Mouse (Mus musculus): ENCODE measurements around the gene Pak3. TPM values are rescaled to one million over a fixed set of nuclear protein-coding genes. Genes with fewer than 3 reads are reported as not detected.
A peak's percentile ranks its signal among the peaks of the same experiment; 100 is the strongest.
"Not testable (repeated sequence)": the region's sequence is repeated elsewhere in the genome, so short reads cannot be mapped to it uniquely, and the experiment has no call there.

Pak3 gene
- not detected in 2 replicates for total RNA-seq (2015; ENCODE audit: low replicate concordance)
- total RNA-seq (2017; ENCODE audit: low replicate concordance), result not detected in 2 replicates

DNA sequence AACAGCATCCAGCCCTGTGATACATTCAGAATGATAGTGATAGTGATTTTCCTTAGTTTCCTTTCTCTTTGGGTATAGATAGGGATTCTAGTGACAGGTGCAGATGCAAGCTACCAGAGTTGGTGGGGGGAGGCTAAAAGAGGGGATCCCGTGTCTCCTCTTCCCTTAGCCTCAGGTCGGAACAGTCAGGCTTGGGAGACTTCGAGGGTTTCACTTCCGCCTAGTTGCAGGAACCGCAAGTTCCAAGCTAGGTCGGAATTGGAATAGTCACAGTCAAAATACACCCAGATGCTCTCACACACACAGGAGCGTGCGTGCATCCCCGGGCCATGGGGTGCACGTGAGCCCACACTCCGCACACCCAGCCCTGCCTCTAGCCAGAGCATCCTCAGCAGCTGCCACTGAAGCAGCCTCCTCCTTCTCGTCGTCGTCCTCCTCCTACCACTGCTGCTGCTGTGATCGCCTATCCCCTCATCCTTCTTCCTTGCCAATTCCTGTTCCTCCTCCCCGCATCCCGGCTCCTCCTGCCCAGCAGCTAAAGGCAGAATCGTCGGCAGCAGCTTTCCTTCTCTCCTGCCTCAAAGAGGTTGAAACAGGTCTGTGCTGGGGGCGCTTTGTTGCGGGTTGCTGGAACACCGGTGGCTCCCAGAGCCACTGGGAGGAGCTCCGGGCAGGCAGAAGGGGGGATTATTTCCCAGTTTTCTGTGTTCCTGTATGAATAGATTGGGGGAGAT, at the start of gene Pak3:
Gene Pak3 (plus strand): TSS at position 424 of the 734 bp plus-strand sequence.
- no peak for ATAC-seq (replicated peaks; ENCODE audit: low FRiP score, poor library complexity, severe bottlenecking)

DNA sequence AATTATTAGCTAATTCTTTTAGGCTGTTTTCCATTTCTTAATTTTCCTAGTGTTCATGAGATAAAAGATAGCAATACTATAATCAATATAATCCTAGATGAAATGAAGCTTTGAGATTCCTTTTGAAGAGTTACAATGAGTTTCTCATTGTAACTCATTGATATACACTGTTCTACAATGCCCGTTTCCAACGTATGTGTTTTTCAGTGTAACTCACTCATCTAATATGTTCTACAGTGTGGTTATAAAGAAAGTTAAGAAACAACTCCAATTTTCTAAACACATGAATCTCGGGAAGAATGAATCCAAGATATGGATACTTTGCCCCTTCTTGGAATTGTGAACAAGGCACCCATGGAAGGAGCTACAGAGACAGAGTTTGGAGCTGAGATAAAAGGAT, 35.5 kb upstream of the Pak3 start:
- ATAC-seq (replicated peaks; ENCODE audit: low FRiP score, poor library complexity, severe bottlenecking), result peak; percentile 100

DNA sequence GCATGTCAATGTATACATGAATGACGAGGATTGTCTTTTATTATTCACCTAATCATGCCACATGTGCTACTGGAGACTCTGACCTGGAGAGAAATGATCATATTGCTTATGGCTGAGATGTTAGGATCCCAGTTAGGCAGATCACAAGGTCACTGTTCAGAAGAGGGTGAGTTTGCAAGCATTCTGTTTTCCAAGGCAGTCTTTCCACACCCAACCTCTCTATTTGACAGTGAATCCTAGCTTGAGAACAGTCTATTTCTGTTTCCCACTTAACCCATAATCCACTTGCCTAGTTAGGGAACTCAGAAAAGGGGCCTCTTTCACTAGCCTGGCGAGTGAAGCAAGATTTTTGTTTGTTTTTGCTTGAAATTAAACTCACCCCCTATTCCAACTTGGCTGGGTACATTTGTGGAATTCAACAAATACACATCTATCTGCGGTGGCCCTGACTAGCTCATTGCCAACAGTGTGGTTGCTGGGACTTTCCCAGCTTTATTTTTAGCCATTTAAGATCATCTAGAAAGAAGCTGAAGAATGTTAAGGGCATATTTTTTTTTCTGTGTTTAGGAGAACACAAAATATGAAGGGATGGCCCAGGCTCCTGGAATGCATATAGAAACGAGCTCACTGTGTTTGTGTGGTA, 17.2 kb upstream of the Pak3 start:
- ATAC-seq (replicated peaks; ENCODE audit: low FRiP score, poor library complexity, severe bottlenecking), result no peak

- no peak for ATAC-seq (replicated peaks; ENCODE audit: low FRiP score, poor library complexity, severe bottlenecking)
Observed at GRCm38 (mm10) chrX:143501776-143502365, 16.5 kb upstream of the Pak3 start.

- ATAC-seq (replicated peaks; ENCODE audit: low FRiP score, poor library complexity, severe bottlenecking), result no peak
Observed at GRCm38 (mm10) chrX:143518917-143519316, 526 bp downstream of the Pak3 start.

DNA sequence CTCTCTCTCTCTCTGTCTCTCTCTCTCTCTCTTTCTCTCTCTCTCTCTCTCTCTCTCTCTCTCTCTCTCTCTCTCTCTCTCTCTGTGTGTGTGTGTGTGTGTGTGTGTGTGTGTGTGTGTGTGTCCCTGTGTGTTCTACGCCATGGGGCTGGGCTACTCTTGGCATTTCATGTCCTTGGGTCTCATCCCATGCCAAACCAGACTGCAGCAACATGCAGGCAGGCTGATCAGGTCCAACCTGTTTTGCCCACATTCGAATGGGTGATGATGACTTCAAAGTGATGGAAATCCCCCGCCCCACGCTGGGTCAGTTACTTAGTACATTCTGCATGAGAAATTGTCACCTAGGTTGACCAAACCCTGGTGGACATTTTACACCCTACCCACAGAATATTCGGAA, 1.1 kb downstream of the Pak3 start:
- ATAC-seq (replicated peaks; ENCODE audit: low FRiP score, poor library complexity, severe bottlenecking), result not testable (repeated sequence)

GRCm38 (mm10) chrX:143520195-143520594, 1.8 kb downstream of the Pak3 start:
- no peak for ATAC-seq (replicated peaks; ENCODE audit: low FRiP score, poor library complexity, severe bottlenecking)

GRCm38 (mm10) chrX:143532331-143532730, 13.9 kb downstream of the Pak3 start:
- no peak for ATAC-seq (replicated peaks; ENCODE audit: low FRiP score, poor library complexity, severe bottlenecking)

DNA sequence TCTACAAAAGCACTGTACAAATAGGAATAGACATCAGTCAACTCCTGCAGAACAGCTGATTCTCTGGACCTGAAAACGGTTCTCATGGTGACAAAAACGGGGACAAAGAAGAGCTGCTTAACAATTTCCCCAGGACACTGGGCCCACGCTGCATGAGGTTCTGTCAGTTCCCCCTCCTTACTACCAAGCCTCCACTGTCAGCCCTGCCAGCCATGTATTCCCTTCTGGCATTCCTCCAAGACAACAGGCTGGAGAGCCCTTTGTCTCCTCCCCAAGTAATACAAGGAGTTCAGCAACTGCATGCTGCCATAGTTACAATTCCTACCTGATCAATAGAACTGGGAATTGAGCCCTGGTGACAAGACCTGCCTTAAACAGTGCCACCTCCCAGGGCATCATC, 15.2 kb downstream of the Pak3 start:
- ATAC-seq (replicated peaks; ENCODE audit: low FRiP score, poor library complexity, severe bottlenecking), result no peak

- ATAC-seq (replicated peaks; ENCODE audit: low FRiP score, poor library complexity, severe bottlenecking), result no peak
Observed at GRCm38 (mm10) chrX:143542756-143543155, 24.4 kb downstream of the Pak3 start.

DNA sequence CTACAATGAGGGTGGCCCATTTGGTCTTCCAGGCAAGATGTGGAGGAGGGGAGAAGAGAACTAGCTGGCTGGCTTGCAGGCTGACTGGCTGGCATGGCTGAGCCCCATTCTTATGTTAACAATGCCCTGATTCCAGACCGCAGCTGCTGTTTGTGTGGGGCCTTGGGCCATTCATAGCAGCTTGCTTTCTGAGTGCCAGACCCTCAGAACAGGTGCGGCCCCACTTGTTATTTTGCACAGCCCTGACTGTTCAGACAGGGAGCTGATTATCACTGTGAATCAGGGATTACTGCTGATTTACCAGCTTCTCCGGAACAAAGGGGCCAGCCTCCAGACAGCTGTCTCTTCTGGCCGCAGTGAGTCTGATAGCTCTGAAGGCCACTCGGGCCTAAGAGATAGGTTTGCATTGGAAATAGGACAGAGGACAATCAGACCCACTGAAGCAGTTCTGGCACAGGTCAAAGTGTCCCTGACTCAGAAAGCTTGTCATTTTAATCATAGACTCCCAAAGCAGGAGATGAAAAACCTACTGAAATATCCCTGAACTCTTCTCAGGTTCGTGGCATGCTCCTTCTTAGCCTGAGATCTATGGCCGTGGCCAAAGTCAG, 24.9 kb downstream of the Pak3 start:
- ATAC-seq (replicated peaks; ENCODE audit: low FRiP score, poor library complexity, severe bottlenecking), result no peak

DNA sequence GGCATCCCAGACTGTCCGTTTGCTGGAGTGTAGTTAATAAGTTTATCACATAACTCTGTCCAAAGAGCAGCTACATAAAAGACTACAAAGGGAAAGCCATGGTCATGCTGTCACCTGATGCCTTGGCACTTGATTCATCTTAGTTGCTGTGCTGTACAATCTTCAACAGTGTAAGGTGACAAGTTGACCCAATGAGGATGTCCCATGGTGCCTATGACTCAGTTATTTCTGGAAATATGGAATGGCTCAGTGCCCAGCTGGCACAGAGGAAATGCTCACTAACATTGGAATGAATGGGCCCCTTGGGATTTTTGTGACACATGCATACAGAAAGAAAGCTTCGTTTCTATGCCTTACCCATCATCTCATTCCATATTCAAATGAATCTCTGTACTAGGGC, 55.3 kb downstream of the Pak3 start:
- ATAC-seq (replicated peaks; ENCODE audit: low FRiP score, poor library complexity, severe bottlenecking), result no peak

- ATAC-seq (replicated peaks; ENCODE audit: low FRiP score, poor library complexity, severe bottlenecking), result no peak
Observed at GRCm38 (mm10) chrX:143579925-143580324, 61.5 kb downstream of the Pak3 start.

DNA sequence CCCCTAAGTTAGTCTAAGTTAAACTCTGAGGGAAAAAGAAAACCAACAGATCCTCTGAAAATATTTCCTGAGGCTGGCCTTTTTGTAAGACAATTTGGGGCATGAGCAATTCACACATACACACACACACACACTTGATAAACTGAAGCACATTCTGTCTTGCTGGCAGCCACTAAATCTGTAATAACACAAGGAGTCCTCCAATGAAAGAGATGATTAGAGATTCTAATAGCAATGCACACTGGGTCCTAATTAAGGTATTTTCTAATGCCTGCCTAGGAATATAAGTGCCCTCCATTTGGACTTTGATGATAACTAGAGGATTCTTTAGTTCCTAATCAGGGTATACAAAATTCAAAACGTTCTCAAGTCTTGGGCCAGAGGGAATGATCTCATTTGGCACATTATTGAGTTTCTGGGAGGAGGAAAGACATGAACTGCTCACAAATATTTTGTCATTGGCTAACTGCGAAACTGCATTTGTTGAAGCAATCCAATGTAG, 62.1 kb downstream of the Pak3 start:
- no peak for ATAC-seq (replicated peaks; ENCODE audit: low FRiP score, poor library complexity, severe bottlenecking)

DNA sequence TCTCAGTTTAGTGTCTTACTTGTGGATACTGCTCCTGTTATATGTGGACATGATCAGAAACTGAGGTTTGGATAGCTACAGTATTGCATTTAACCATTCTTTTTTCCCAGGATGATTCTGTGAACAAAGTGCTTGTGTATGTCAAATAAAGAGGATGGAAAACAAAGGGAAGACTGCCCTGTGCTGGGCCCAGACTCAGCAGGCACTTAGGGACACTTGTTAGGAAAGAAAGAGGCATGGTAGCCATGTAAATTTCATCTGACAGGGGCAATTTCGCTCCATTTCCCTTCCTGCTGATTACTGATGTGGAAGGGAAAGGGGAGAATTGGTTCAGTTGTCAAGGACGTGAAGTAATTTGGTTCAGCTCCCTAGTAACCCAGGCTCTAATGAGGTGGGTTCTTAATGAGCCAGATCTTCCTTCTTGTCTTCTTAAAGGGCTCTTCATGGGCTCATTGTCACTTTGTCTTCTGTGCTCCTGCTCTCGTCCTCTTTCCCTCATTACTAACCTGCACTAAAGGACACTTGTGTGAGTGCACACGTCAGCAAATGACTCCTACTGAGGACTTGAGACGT, 88.6 kb downstream of the Pak3 start:
- ATAC-seq (replicated peaks; ENCODE audit: low FRiP score, poor library complexity, severe bottlenecking), result no peak

DNA sequence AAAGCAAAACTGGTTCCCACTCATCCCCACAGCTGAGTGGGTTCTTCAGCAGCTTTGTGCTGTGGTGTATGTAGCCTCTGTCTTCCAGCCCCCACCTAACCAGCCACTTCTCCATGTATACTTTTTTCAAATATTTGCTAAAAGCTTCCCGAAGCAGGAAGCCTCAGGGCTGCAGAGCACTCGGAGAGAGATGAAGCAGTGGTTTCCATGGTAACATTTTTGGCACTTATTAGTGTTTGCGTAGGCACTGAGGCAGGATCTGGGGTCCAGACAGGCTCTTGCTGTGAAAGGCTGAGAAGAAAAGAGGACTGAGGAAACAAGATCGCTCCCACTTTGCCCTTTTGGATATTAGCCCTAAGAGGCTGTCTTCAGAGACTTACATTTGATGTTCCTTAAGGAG, 100.3 kb downstream of the Pak3 start:
- ATAC-seq (replicated peaks; ENCODE audit: low FRiP score, poor library complexity, severe bottlenecking), result no peak

DNA sequence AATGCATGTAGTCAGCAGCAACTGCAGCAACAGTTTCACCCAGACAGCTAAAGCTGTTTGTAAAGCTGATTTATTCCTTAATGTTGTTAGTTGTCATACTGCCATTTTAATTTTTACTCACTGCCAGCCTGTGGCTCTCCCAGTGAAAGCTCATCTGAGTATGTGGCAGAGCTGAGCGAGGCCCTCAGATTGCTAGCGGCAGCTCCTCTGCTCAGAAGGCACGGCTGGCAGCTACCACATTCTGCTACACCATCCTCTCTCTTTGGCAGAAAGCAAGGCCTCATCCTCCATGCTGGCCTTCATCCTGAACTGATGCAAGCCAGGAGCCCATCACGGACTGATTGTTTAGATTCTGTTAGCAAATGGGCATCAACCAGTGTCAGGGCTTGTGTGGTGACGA, 109.4 kb downstream of the Pak3 start:
- no peak for ATAC-seq (replicated peaks; ENCODE audit: low FRiP score, poor library complexity, severe bottlenecking)

GRCm38 (mm10) chrX:143643936-143644335, 125.5 kb downstream of the Pak3 start:
- ATAC-seq (replicated peaks; ENCODE audit: low FRiP score, poor library complexity, severe bottlenecking), result no peak

GRCm38 (mm10) chrX:143644807-143645206, 126.4 kb downstream of the Pak3 start:
- no peak for ATAC-seq (replicated peaks; ENCODE audit: low FRiP score, poor library complexity, severe bottlenecking)
